Mouse (Mus musculus): ENCODE measurements around the gene Tbc1d12. TPM values are rescaled to one million over a fixed set of nuclear protein-coding genes. Genes with fewer than 3 reads are reported as not detected.

Gene Tbc1d12
- total and polyA plus RNA-seq, 3 experiments = 2.5 to 2.9 TPM; not detected in 1

DNA sequence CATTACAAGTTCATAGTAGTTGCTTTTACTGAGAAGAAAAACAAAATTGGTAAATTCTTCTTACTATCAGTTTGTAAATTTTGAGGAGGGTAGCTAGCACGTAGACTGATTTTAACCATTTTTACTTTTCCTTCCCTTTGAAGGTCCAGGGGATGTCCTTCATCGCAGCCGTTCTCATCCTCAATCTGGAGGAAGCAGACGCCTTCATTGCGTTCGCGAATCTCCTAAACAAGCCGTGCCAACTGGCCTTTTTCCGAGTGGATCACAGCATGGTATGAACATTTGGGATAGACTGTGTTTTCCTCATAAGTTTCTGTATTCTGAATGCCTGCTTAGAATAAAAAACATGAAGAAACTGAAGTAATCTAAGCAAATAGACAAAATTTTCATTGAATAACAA is 77.4 kb downstream of the Tbc1d12 start:
- Histone ChIP-seq H3K36me3 (ENCODE audit: control insufficient read depth in 1 of 2, insufficient read depth in 2 of 2, low read length in 2 of 2) (peaks cover 0 to 6% of the 10 kb centered on the region in 2 experiments; a peak in 2 of 4 replicates), H3K4me1 (ENCODE audit: control insufficient read depth in 1 of 2, insufficient read depth in 2 of 2, low read length in 2 of 2) (no peaks in the 10 kb centered on the region), H3K9me3 (replicated peaks; ENCODE audit: insufficient read depth, low read length) (no peaks in the 10 kb centered on the region), H3K27me3 (ENCODE audit: control insufficient read depth in 1 of 2, insufficient read depth in 2 of 2, low read length in 2 of 2) (no peaks in the 10 kb centered on the region), H3K79me2 (ENCODE audit: control insufficient read depth, insufficient read depth, low read length, poor library complexity) (no peaks in the 10 kb centered on the region), H3K4me3 (ENCODE audit: control insufficient read depth in 1 of 2, insufficient read depth in 1 of 2, low read depth in 2 of 2, low read length in 2 of 2) (no peak overlapping the region), H3K9ac (ENCODE audit: control insufficient read depth, low read depth, low read length, poor library complexity, severe bottlenecking) (no peak overlapping the region), H3K27ac (ENCODE audit: control insufficient read depth, low read depth, low read length) (no peak overlapping the region)
- no peak for DNase-seq (ENCODE audit: low read depth, low spot score)
- TF ChIP-seq TCF12 (IDR thresholded peaks at IDR 0.05; ENCODE audit: low read depth, low read length) (no peak), UBTF (IDR thresholded peaks at IDR 0.05; ENCODE audit: borderline replicate concordance, insufficient read depth, low read depth, low read length) (no peak), ELF1 (IDR thresholded peaks at IDR 0.05; ENCODE audit: low read depth, low read length) (no peak), RCOR1 (IDR thresholded peaks at IDR 0.05; ENCODE audit: low read depth, low read length) (no peak), POLR2A (IDR thresholded peaks at IDR 0.05; ENCODE audit: control insufficient read depth in 1 of 2, insufficient read depth in 1 of 2, low read depth in 1 of 2, low read length in 2 of 2, poor library complexity in 1 of 2) (no peak), ZC3H11A (IDR thresholded peaks at IDR 0.05; ENCODE audit: low read depth, low read length) (no peak), CTCF (IDR thresholded peaks at IDR 0.05 in 2 of 3, conservative IDR thresholded peaks at IDR 0.05 in 1 of 3; ENCODE audit: control insufficient read depth in 1 of 3, insufficient read depth in 1 of 3, low read depth in 2 of 3, low read length in 3 of 3, poor library complexity in 1 of 3, severe bottlenecking in 1 of 3) (no peak), JUND (IDR thresholded peaks at IDR 0.05; ENCODE audit: low read depth, low read length) (no peak), MYB (IDR thresholded peaks at IDR 0.05; ENCODE audit: low read depth, low read length) (no peak), TAL1 (IDR thresholded peaks at IDR 0.05; ENCODE audit: low read length) (no peak), NRF1 (IDR thresholded peaks at IDR 0.05; ENCODE audit: insufficient read depth, low read depth, low read length, poor library complexity, severe bottlenecking) (no peak), CHD1 (IDR thresholded peaks at IDR 0.05; ENCODE audit: low read depth, low read length) (no peak), GATA1 (IDR thresholded peaks at IDR 0.05; ENCODE audit: low read depth, low read length) (no peak), TBP (IDR thresholded peaks at IDR 0.05; ENCODE audit: low read depth, low read length) (no peak), SMC3 (IDR thresholded peaks at IDR 0.05; ENCODE audit: low read depth, low read length) (no peak), EP300 (IDR thresholded peaks at IDR 0.05; ENCODE audit: low read depth in 1 of 2, low read length in 2 of 2) (no peak), BHLHE40 (IDR thresholded peaks at IDR 0.05; ENCODE audit: borderline replicate concordance, low read depth, low read length) (no peak)

DNA sequence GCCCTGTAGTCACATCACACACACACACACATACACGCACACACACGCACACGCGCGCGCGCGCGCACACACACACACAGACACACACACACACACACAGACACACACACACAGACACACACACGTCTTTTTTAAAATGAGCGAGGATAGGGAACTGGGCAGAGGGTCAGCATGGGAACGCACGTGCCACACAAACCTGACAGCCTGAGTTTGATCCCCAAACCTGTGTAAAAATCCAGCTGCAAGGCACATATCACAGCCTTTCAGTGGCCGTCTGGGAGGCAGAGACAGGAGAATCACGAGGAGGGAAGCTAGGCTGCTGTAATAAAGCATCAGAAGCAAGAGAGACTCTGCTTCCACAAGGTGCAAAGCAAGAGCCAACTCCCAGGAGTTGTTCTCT is 78.5 kb downstream of the Tbc1d12 start:
- Histone ChIP-seq H3K36me3 (ENCODE audit: control insufficient read depth in 1 of 2, insufficient read depth in 2 of 2, low read length in 2 of 2) (peaks cover 0 to 6% of the 10 kb centered on the region in 2 experiments; a peak in 2 of 4 replicates), H3K4me1 (ENCODE audit: control insufficient read depth in 1 of 2, insufficient read depth in 2 of 2, low read length in 2 of 2) (no peaks in the 10 kb centered on the region), H3K79me2 (ENCODE audit: control insufficient read depth, insufficient read depth, low read length, poor library complexity) (no peaks in the 10 kb centered on the region), H3K4me3 (ENCODE audit: control insufficient read depth in 1 of 2, insufficient read depth in 1 of 2, low read depth in 2 of 2, low read length in 2 of 2) (no peak overlapping the region), H3K9ac (ENCODE audit: control insufficient read depth, low read depth, low read length, poor library complexity, severe bottlenecking) (no peak overlapping the region), H3K27me3 (ENCODE audit: control insufficient read depth in 1 of 2, insufficient read depth in 2 of 2, low read length in 2 of 2) (no peaks in the 10 kb centered on the region), H3K9me3 (replicated peaks; ENCODE audit: insufficient read depth, low read length) (no peaks in the 10 kb centered on the region), H3K27ac (ENCODE audit: control insufficient read depth, low read depth, low read length) (no peak overlapping the region)
- no peak for TF ChIP-seq MAFK (IDR thresholded peaks at IDR 0.05; ENCODE audit: borderline replicate concordance, low read depth, low read length)
- TF ChIP-seq ZC3H11A (IDR thresholded peaks at IDR 0.05; ENCODE audit: low read depth, low read length) = no peak
- no peak for TF ChIP-seq UBTF (IDR thresholded peaks at IDR 0.05; ENCODE audit: borderline replicate concordance, insufficient read depth, low read depth, low read length)
- no peak for TF ChIP-seq BHLHE40 (IDR thresholded peaks at IDR 0.05; ENCODE audit: borderline replicate concordance, low read depth, low read length)
- TF ChIP-seq ZNF384 (IDR thresholded peaks at IDR 0.05; ENCODE audit: low read depth, low read length) = no peak
- no peak for TF ChIP-seq TAL1 (IDR thresholded peaks at IDR 0.05; ENCODE audit: low read length)
- no peak for TF ChIP-seq NRF1 (IDR thresholded peaks at IDR 0.05; ENCODE audit: insufficient read depth, low read depth, low read length, poor library complexity, severe bottlenecking)
- TF ChIP-seq ZMIZ1 (IDR thresholded peaks at IDR 0.05; ENCODE audit: low read depth, low read length) = no peak
- no peak for DNase-seq (ENCODE audit: low read depth, low spot score)

All from MEL (cell line).